Mouse (Mus musculus): Measurements from ENCODE around the gene Hpcal1. TPM values are rescaled to one million over a fixed set of nuclear protein-coding genes. Genes with fewer than 3 reads are reported as not detected.

Gene Hpcal1
- polyA plus RNA-seq (2011; ENCODE audit: insufficient read depth, insufficient read length, low read depth, missing spikeins), result 65.1 and 65.5 TPM in 2 replicates

- Histone ChIP-seq H3K27me3 (ENCODE audit: control insufficient read depth, insufficient read depth, low read length, poor library complexity, severe bottlenecking) (0 out of 2 replicates have a peak, but pooled peaks cover 1% of the 10 kb centered on the region), H3K36me3 (ENCODE audit: control insufficient read depth, insufficient read depth, low read length, poor library complexity, severe bottlenecking) (no peaks in the 10 kb centered on the region), H3K9ac (ENCODE audit: low read depth, poor library complexity, severe bottlenecking) (peak within 1 kb of the TSS; percentile 64), H3K27ac (ENCODE audit: insufficient read depth, low read length) (no peak within 1 kb of the TSS), H3K4me3 (ENCODE audit: low read depth, low read length) (peak within 1 kb of the TSS; percentile 81), H3K4me1 (ENCODE audit: control insufficient read depth, insufficient read depth, low read length) (peaks cover 3% of the 10 kb centered on the region), H3K9me3 (replicated peaks; ENCODE audit: control insufficient read depth, insufficient read depth, low read length, poor library complexity, severe bottlenecking) (no peaks in the 10 kb centered on the region)
- TF ChIP-seq EP300 (IDR thresholded peaks at IDR 0.05; ENCODE audit: insufficient read depth, low read depth, low read length), result no peak
- TF ChIP-seq POLR2A (IDR thresholded peaks at IDR 0.05; ENCODE audit: insufficient read depth, low read length), result no peak
- no peak for TF ChIP-seq CTCF (IDR thresholded peaks at IDR 0.05; ENCODE audit: low read depth, low read length)
Measured at GRCm38 (mm10) chr12:17690564-17691281, at the start of gene Hpcal1. TSS of gene Hpcal1 (plus strand) at chr12:17690856.

GRCm38 (mm10) chr12:17641269-17641668 is 49.4 kb upstream of the Hpcal1 start:
- Histone ChIP-seq H3K4me1 (ENCODE audit: control insufficient read depth, insufficient read depth, low read length) (peaks cover 4% of the 10 kb centered on the region), H3K9ac (ENCODE audit: low read depth, poor library complexity, severe bottlenecking) (no peak overlapping the region), H3K36me3 (ENCODE audit: control insufficient read depth, insufficient read depth, low read length, poor library complexity, severe bottlenecking) (no peaks in the 10 kb centered on the region), H3K9me3 (replicated peaks; ENCODE audit: control insufficient read depth, insufficient read depth, low read length, poor library complexity, severe bottlenecking) (no peaks in the 10 kb centered on the region), H3K4me3 (ENCODE audit: low read depth, low read length) (no peak overlapping the region), H3K27ac (ENCODE audit: insufficient read depth, low read length) (no peak overlapping the region), H3K27me3 (ENCODE audit: control insufficient read depth, insufficient read depth, low read length, poor library complexity, severe bottlenecking) (no peaks in the 10 kb centered on the region)
- TF ChIP-seq EP300 (IDR thresholded peaks at IDR 0.05; ENCODE audit: insufficient read depth, low read depth, low read length) (no peak), CTCF (IDR thresholded peaks at IDR 0.05; ENCODE audit: low read depth, low read length) (no peak), POLR2A (IDR thresholded peaks at IDR 0.05; ENCODE audit: insufficient read depth, low read length) (no peak)

GRCm38 (mm10) chr12:17644385-17645222 is 46.1 kb upstream of the Hpcal1 start:
- Histone ChIP-seq H3K9me3 (replicated peaks; ENCODE audit: control insufficient read depth, insufficient read depth, low read length, poor library complexity, severe bottlenecking) (no peaks in the 10 kb centered on the region), H3K27me3 (ENCODE audit: control insufficient read depth, insufficient read depth, low read length, poor library complexity, severe bottlenecking) (no peaks in the 10 kb centered on the region), H3K4me1 (ENCODE audit: control insufficient read depth, insufficient read depth, low read length) (peaks cover 4% of the 10 kb centered on the region), H3K27ac (ENCODE audit: insufficient read depth, low read length) (no peak overlapping the region), H3K36me3 (ENCODE audit: control insufficient read depth, insufficient read depth, low read length, poor library complexity, severe bottlenecking) (no peaks in the 10 kb centered on the region), H3K4me3 (ENCODE audit: low read depth, low read length) (peak overlapping the region; percentile 56), H3K9ac (ENCODE audit: low read depth, poor library complexity, severe bottlenecking) (peak overlapping the region; percentile 31; the same call in 1 of the 2 replicates)
- TF ChIP-seq POLR2A (IDR thresholded peaks at IDR 0.05; ENCODE audit: insufficient read depth, low read length) (no peak), CTCF (IDR thresholded peaks at IDR 0.05; ENCODE audit: low read depth, low read length) (no peak), EP300 (IDR thresholded peaks at IDR 0.05; ENCODE audit: insufficient read depth, low read depth, low read length) (no peak)

DNA sequence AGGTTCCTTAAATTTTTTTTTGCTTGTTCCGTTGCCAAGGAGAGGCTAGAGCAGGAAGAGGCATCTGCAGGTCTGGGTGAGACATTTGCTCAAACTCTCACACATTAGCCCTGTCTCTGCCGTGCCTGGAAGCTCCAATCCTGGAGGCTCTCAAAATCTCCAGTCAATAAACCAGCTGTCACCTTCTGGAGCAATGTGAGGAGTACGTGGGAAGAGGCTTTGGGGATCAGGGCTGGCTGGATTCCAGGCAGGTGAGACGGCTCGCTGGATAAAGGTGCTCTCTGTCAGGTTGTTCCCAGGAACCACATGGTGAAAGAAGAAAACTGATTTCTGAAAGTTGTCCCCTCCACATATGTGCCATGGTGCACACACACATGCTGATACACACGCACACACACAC is 44.2 kb upstream of the Hpcal1 start:
- Histone ChIP-seq H3K4me3 (ENCODE audit: low read depth, low read length) (no peak overlapping the region), H3K9me3 (replicated peaks; ENCODE audit: control insufficient read depth, insufficient read depth, low read length, poor library complexity, severe bottlenecking) (no peaks in the 10 kb centered on the region), H3K4me1 (ENCODE audit: control insufficient read depth, insufficient read depth, low read length) (peaks cover 4% of the 10 kb centered on the region), H3K36me3 (ENCODE audit: control insufficient read depth, insufficient read depth, low read length, poor library complexity, severe bottlenecking) (no peaks in the 10 kb centered on the region), H3K9ac (ENCODE audit: low read depth, poor library complexity, severe bottlenecking) (no peak overlapping the region), H3K27ac (ENCODE audit: insufficient read depth, low read length) (no peak overlapping the region), H3K27me3 (ENCODE audit: control insufficient read depth, insufficient read depth, low read length, poor library complexity, severe bottlenecking) (no peaks in the 10 kb centered on the region)
- TF ChIP-seq POLR2A (IDR thresholded peaks at IDR 0.05; ENCODE audit: insufficient read depth, low read length) (no peak), CTCF (IDR thresholded peaks at IDR 0.05; ENCODE audit: low read depth, low read length) (no peak), EP300 (IDR thresholded peaks at IDR 0.05; ENCODE audit: insufficient read depth, low read depth, low read length) (no peak)

DNA sequence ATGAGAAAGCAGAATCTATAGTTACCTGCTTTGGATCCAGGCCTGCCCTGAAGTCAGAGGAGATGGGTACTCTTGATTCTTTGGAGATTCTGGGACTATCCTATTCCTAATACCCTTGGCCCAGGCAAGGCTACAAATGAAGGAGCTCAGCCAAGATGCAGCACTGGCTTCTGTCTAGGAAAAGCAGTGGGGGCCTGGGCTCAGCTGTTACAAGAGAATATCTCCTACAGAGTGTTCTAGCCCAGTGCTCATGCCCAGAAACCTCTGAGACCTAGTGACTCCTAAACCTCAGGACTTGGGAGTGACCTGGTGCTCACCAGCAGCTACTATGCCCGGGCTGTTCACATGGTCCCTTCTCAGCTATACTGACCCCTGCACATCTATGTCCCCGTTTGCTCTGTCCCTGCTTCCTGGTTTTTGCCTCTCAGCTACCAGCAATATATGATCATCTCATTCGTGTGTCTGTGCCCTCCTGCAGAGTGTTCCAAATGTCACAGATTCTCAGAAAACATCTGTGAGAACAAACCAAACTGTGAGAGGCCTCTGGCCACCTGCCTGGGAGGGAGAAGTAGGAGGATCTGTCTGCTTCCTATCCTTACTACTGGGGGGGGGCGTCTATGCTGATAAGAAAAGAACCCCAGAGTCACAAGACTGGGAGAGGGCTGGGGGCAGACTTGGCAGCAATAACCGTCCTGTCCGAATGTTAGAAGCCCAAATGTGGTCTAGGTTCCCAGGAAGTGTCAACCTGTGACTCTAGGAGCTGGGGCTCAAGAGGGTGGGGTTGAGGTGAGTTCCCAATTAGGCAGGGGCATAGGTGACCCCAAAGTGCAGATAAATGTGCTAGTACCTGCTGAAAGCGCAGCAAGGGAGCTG is 39.2 kb upstream of the Hpcal1 start:
- TF ChIP-seq CTCF (IDR thresholded peaks at IDR 0.05; ENCODE audit: low read depth, low read length) (no peak), EP300 (IDR thresholded peaks at IDR 0.05; ENCODE audit: insufficient read depth, low read depth, low read length) (no peak), POLR2A (IDR thresholded peaks at IDR 0.05; ENCODE audit: insufficient read depth, low read length) (no peak)
- H3K27ac ChIP-seq (ENCODE audit: insufficient read depth, low read length), result no peak overlapping the region
- no peaks in the 10 kb centered on the region for H3K4me1 ChIP-seq (ENCODE audit: control insufficient read depth, insufficient read depth, low read length)
- peaks cover 4% of the 10 kb centered on the region for H3K9me3 ChIP-seq (replicated peaks; ENCODE audit: control insufficient read depth, insufficient read depth, low read length, poor library complexity, severe bottlenecking)
- no peaks in the 10 kb centered on the region for H3K36me3 ChIP-seq (ENCODE audit: control insufficient read depth, insufficient read depth, low read length, poor library complexity, severe bottlenecking)
- H3K27me3 ChIP-seq (ENCODE audit: control insufficient read depth, insufficient read depth, low read length, poor library complexity, severe bottlenecking), result no peaks in the 10 kb centered on the region
- no peak overlapping the region for H3K9ac ChIP-seq (ENCODE audit: low read depth, poor library complexity, severe bottlenecking)
- no peak overlapping the region for H3K4me3 ChIP-seq (ENCODE audit: low read depth, low read length)
